Mouse (Mus musculus): ENCODE data around the gene Syt3. TPM values are rescaled to one million over a fixed set of nuclear protein-coding genes. Genes with fewer than 3 reads are reported as not detected.

Gene Syt3
- polyA plus RNA-seq, 1 experiment from 2014 or later: 37.2 TPM

GRCm38 (mm10) chr7:44343459-44344015, 40.4 kb upstream of the Syt3 start:
- Histone ChIP-seq H3K27ac (ENCODE audit: low read length) (no peak overlapping the region), H3K9ac (replicated peaks; ENCODE audit: low read depth, low read length) (no peak overlapping the region), H3K4me2 (ENCODE audit: low read length) (no peak overlapping the region), H3K36me3 (ENCODE audit: control insufficient read depth, insufficient read depth) (peaks cover 8% of the 10 kb centered on the region; the same call in 1 of the 2 replicates), H3K4me1 (replicated peaks; ENCODE audit: control insufficient read depth, insufficient read depth, low read length) (no peaks in the 10 kb centered on the region), H3K4me3 (replicated peaks; ENCODE audit: low read length) (no peak overlapping the region), H3K27me3 (replicated peaks; ENCODE audit: control insufficient read depth, insufficient read depth, low read length) (no peaks in the 10 kb centered on the region), H3K9me3 (ENCODE audit: control insufficient read depth, low read length) (no peaks in the 10 kb centered on the region)
- 31% methylated on average over 11 of the region's 11 CpGs for WGBS
- no peak for ATAC-seq

- Histone ChIP-seq H3K9me3 (ENCODE audit: control insufficient read depth, low read length) (no peaks in the 10 kb centered on the region), H3K27me3 (replicated peaks; ENCODE audit: control insufficient read depth, insufficient read depth, low read length) (no peaks in the 10 kb centered on the region), H3K27ac (ENCODE audit: low read length) (no peak overlapping the region), H3K4me3 (replicated peaks; ENCODE audit: low read length) (no peak overlapping the region), H3K4me1 (replicated peaks; ENCODE audit: control insufficient read depth, insufficient read depth, low read length) (no peaks in the 10 kb centered on the region), H3K36me3 (ENCODE audit: control insufficient read depth, insufficient read depth) (peaks cover 8% of the 10 kb centered on the region; the same call in 1 of the 2 replicates), H3K9ac (replicated peaks; ENCODE audit: low read depth, low read length) (no peak overlapping the region), H3K4me2 (ENCODE audit: low read length) (no peak overlapping the region)
- ATAC-seq: no peak
- 86% methylated on average over 12 of the region's 12 CpGs for WGBS
These were observed 39.3 kb upstream of the Syt3 start for GRCm38 (mm10) chr7:44344622-44345021.

GRCm38 (mm10) chr7:44349043-44349442, 34.9 kb upstream of the Syt3 start:
- Histone ChIP-seq H3K27me3 (replicated peaks; ENCODE audit: control insufficient read depth, insufficient read depth, low read length) (peaks cover 29% of the 10 kb centered on the region), H3K27ac (ENCODE audit: low read length) (no peak overlapping the region), H3K36me3 (ENCODE audit: control insufficient read depth, insufficient read depth) (peaks cover 4% of the 10 kb centered on the region; the same call in 1 of the 2 replicates), H3K4me1 (replicated peaks; ENCODE audit: control insufficient read depth, insufficient read depth, low read length) (peaks cover 26% of the 10 kb centered on the region), H3K4me3 (replicated peaks; ENCODE audit: low read length) (no peak overlapping the region), H3K9me3 (ENCODE audit: control insufficient read depth, low read length) (no peaks in the 10 kb centered on the region), H3K4me2 (ENCODE audit: low read length) (no peak overlapping the region), H3K9ac (replicated peaks; ENCODE audit: low read depth, low read length) (no peak overlapping the region)
- no peak for ATAC-seq
- 22% methylated on average over 3 of the region's 3 CpGs for WGBS

- H3K27ac ChIP-seq (ENCODE audit: low read length): no peak overlapping the region
- 4% methylated on average over 25 of the region's 25 CpGs for WGBS
These were observed 32.8 kb upstream of the Syt3 start for GRCm38 (mm10) chr7:44350957-44351711.

GRCm38 (mm10) chr7:44351881-44352749, 31.8 kb upstream of the Syt3 start:
- peaks cover 56% of the 10 kb centered on the region for H3K27me3 ChIP-seq (replicated peaks; ENCODE audit: control insufficient read depth, insufficient read depth, low read length)
- H3K4me1 ChIP-seq (replicated peaks; ENCODE audit: control insufficient read depth, insufficient read depth, low read length): peaks cover 29% of the 10 kb centered on the region
- H3K4me3 ChIP-seq (replicated peaks; ENCODE audit: low read length): no peak overlapping the region
- H3K9ac ChIP-seq (replicated peaks; ENCODE audit: low read depth, low read length): peak overlapping the region; percentile 29
- WGBS: 4% methylated on average over 63 of the region's 71 CpGs
- H3K4me2 ChIP-seq (ENCODE audit: low read length): no peak overlapping the region
- no peak; the same call in 1 of the 2 replicates for ATAC-seq
- H3K9me3 ChIP-seq (ENCODE audit: control insufficient read depth, low read length): no peaks in the 10 kb centered on the region
- H3K36me3 ChIP-seq (ENCODE audit: control insufficient read depth, insufficient read depth): no peaks in the 10 kb centered on the region
- no peak overlapping the region for H3K27ac ChIP-seq (ENCODE audit: low read length)

More at GRCm38 (mm10) chr7:44350957-44351711, 32.8 kb upstream of the Syt3 start:
- peak; percentile 48 for ATAC-seq
- H3K9me3 ChIP-seq (ENCODE audit: control insufficient read depth, low read length): no peaks in the 10 kb centered on the region
- peak overlapping the region; percentile 45 for H3K4me2 ChIP-seq (ENCODE audit: low read length)
- H3K36me3 ChIP-seq (ENCODE audit: control insufficient read depth, insufficient read depth): peaks cover 2% of the 10 kb centered on the region; the same call in 1 of the 2 replicates
- peak overlapping the region; percentile 11 for H3K4me3 ChIP-seq (replicated peaks; ENCODE audit: low read length)
- peaks cover 26% of the 10 kb centered on the region for H3K4me1 ChIP-seq (replicated peaks; ENCODE audit: control insufficient read depth, insufficient read depth, low read length)
- H3K9ac ChIP-seq (replicated peaks; ENCODE audit: low read depth, low read length): peak overlapping the region; percentile 34
- H3K27me3 ChIP-seq (replicated peaks; ENCODE audit: control insufficient read depth, insufficient read depth, low read length): peaks cover 48% of the 10 kb centered on the region

GRCm38 (mm10) chr7:44352750-44353600, 30.9 kb upstream of the Syt3 start:
- no peaks in the 10 kb centered on the region for H3K9me3 ChIP-seq (ENCODE audit: control insufficient read depth, low read length)
- no peaks in the 10 kb centered on the region for H3K36me3 ChIP-seq (ENCODE audit: control insufficient read depth, insufficient read depth)
- H3K27ac ChIP-seq (ENCODE audit: low read length): no peak overlapping the region
- H3K9ac ChIP-seq (replicated peaks; ENCODE audit: low read depth, low read length): peak overlapping the region; percentile 29; the same call in 1 of the 2 replicates
- ATAC-seq: no peak
- H3K27me3 ChIP-seq (replicated peaks; ENCODE audit: control insufficient read depth, insufficient read depth, low read length): peaks cover 64% of the 10 kb centered on the region
- 2% methylated on average over 70 of the region's 71 CpGs for WGBS
- H3K4me1 ChIP-seq (replicated peaks; ENCODE audit: control insufficient read depth, insufficient read depth, low read length): peaks cover 35% of the 10 kb centered on the region
- no peak overlapping the region for H3K4me3 ChIP-seq (replicated peaks; ENCODE audit: low read length)
- no peak overlapping the region; the same call in 1 of the 2 replicates for H3K4me2 ChIP-seq (ENCODE audit: low read length)

GRCm38 (mm10) chr7:44353601-44354340, 30.1 kb upstream of the Syt3 start:
- Histone ChIP-seq H3K4me2 (ENCODE audit: low read length) (no peak overlapping the region), H3K9me3 (ENCODE audit: control insufficient read depth, low read length) (no peaks in the 10 kb centered on the region), H3K4me3 (replicated peaks; ENCODE audit: low read length) (no peak overlapping the region), H3K4me1 (replicated peaks; ENCODE audit: control insufficient read depth, insufficient read depth, low read length) (peaks cover 35% of the 10 kb centered on the region), H3K27me3 (replicated peaks; ENCODE audit: control insufficient read depth, insufficient read depth, low read length) (peaks cover 68% of the 10 kb centered on the region), H3K9ac (replicated peaks; ENCODE audit: low read depth, low read length) (0 out of 2 replicates have a peak overlapping the region, but pooled peaks have one; percentile 6), H3K36me3 (ENCODE audit: control insufficient read depth, insufficient read depth) (no peaks in the 10 kb centered on the region), H3K27ac (ENCODE audit: low read length) (no peak overlapping the region)
- no peak for ATAC-seq
- WGBS: 3% methylated on average over 35 of the region's 35 CpGs

- H3K27ac ChIP-seq (ENCODE audit: low read length): no peak overlapping the region
- peaks cover 72% of the 10 kb centered on the region for H3K27me3 ChIP-seq (replicated peaks; ENCODE audit: control insufficient read depth, insufficient read depth, low read length)
- ATAC-seq: no peak
- no peaks in the 10 kb centered on the region for H3K36me3 ChIP-seq (ENCODE audit: control insufficient read depth, insufficient read depth)
- WGBS: 54% methylated on average over 6 of the region's 6 CpGs
- H3K4me1 ChIP-seq (replicated peaks; ENCODE audit: control insufficient read depth, insufficient read depth, low read length): peaks cover 44% of the 10 kb centered on the region
- no peaks in the 10 kb centered on the region for H3K9me3 ChIP-seq (ENCODE audit: control insufficient read depth, low read length)
- no peak overlapping the region for H3K9ac ChIP-seq (replicated peaks; ENCODE audit: low read depth, low read length)
- no peak overlapping the region for H3K4me2 ChIP-seq (ENCODE audit: low read length)
- no peak overlapping the region for H3K4me3 ChIP-seq (replicated peaks; ENCODE audit: low read length)
These were observed 28.5 kb upstream of the Syt3 start for GRCm38 (mm10) chr7:44355411-44355810.
